Mouse (Mus musculus) c-Kit-positive CD71-negative TER-119-negative erythroid progenitor cells, embryonic 14.5 days (primary cell): ENCODE results near the gene Olfr132.
"Not testable (repeated sequence)": the region's sequence is repeated elsewhere in the genome, so short reads cannot be mapped to it uniquely, and the experiment has no call there.

Source experiments
- DNase-seq: peaks from one replicate; pipeline ENCODE4 v3.0.0-alpha.2; 2013; ENCODE audit warnings: low read depth

The Olfr132 gene

GRCm38 (mm10) chr17:38134426-38134825 lies at the start of gene Olfr132:
TSS of gene Olfr132 (minus strand) at chr17:38134526.
- no peak for DNase-seq

GRCm38 (mm10) chr17:38171088-38171487 lies 36.8 kb upstream of the Olfr132 start, which contains the start of gene Olfr134:
TSS of gene Olfr134 (plus strand) at chr17:38171388.
- DNase-seq = no peak

- DNase-seq = no peak
Observed at GRCm38 (mm10) chr17:38144981-38145380, 10.7 kb upstream of the Olfr132 start, which contains the start of gene Olfr133. TSS of gene Olfr133 (plus strand) at chr17:38145281.

GRCm38 (mm10) chr17:38125371-38125770 lies 9.0 kb downstream of the Olfr132 start:
- DNase-seq = not testable (repeated sequence)

- DNase-seq = not testable (repeated sequence)
Observed at GRCm38 (mm10) chr17:38124199-38124598, 10.1 kb downstream of the Olfr132 start.

- no peak for DNase-seq
Observed at GRCm38 (mm10) chr17:38088593-38088992, 45.7 kb downstream of the Olfr132 start, which contains the start of gene Olfr131. TSS of gene Olfr131 (minus strand) at chr17:38088693.

GRCm38 (mm10) chr17:38082364-38082763 lies 52.0 kb downstream of the Olfr132 start:
- no peak for DNase-seq
